ENCODE assay signal across 26 mouse cellular contexts in genomic region chr11:29673359-29673758, GRCm38 (mm10). TPM values are rescaled to one million over a fixed set of nuclear protein-coding genes. Genes with fewer than 3 reads are reported as not detected.
DNase-seq lines count a peak whose midpoint lies in the region; ATAC-seq and TF ChIP-seq lines count a peak whose summit lies in the region.
"Had no signal": no experiment of that assay in that cellular context is flagged by ENCODE, and none has a peak within 500 bp of the region (broad histone marks: within the 10 kb centered on the region; RNA-seq: fewer than 3 reads in every experiment).

No protein-coding gene starts in this region.

- TF ChIP-seq POLR2A in MEL (IDR thresholded peaks at IDR 0.05; ENCODE audit: control insufficient read depth in 1 of 2, insufficient read depth in 1 of 2, low read depth in 1 of 2, low read length in 2 of 2, poor library complexity in 1 of 2) = no peak

- H3K27ac ChIP-seq in heart, embryonic 14.5 days (replicated peaks in 1 of 2; ENCODE audit: control insufficient read depth in 1 of 2, insufficient read depth in 1 of 2, low read depth in 2 of 2, low read length in 2 of 2) = peak overlapping the region; percentile 12 to 50; a peak in 3 of 4 replicates
- no peak overlapping the region for H3K27ac ChIP-seq in left cerebral cortex, adult 2 months
- no peak overlapping the region for H3K27ac ChIP-seq in MEL (ENCODE audit: control insufficient read depth, low read depth, low read length)
- H3K27ac ChIP-seq: embryonic facial prominence, embryonic 10.5 days; gastrocnemius, adult 2 months; limb, embryonic 12.5 days; liver, embryonic 15.5 days; midbrain, embryonic 10.5 days; stomach, embryonic 15.5 days had no signal

- no peak for TF ChIP-seq CTCF in left cerebral cortex, adult 2 months (IDR thresholded peaks at IDR 0.05)
- TF ChIP-seq CTCF in MEL (IDR thresholded peaks at IDR 0.05 in 2 of 3, conservative IDR thresholded peaks at IDR 0.05 in 1 of 3; ENCODE audit: control insufficient read depth in 1 of 3, insufficient read depth in 1 of 3, low read depth in 2 of 3, low read length in 3 of 3, poor library complexity in 1 of 3, severe bottlenecking in 1 of 3) = no peak

- H3K36me3 ChIP-seq in heart, embryonic 14.5 days (ENCODE audit: control insufficient read depth, insufficient read depth, low read length) = no peaks in the 10 kb centered on the region
- 0 out of 4 replicates have a peak, but pooled peaks cover 0 to 2% of the 10 kb centered on the region in 2 experiments for H3K36me3 ChIP-seq in MEL (ENCODE audit: control insufficient read depth in 1 of 2, insufficient read depth in 2 of 2, low read length in 2 of 2)
- H3K36me3 ChIP-seq: embryonic facial prominence, embryonic 10.5 days; limb, embryonic 12.5 days; liver, embryonic 15.5 days; midbrain, embryonic 10.5 days; stomach, embryonic 15.5 days had no signal

- peak; percentile 65 to 79 for TF ChIP-seq EP300 in MEL (IDR thresholded peaks at IDR 0.05; ENCODE audit: low read depth in 1 of 2, low read length in 2 of 2)

- no peak overlapping the region for H3K9ac ChIP-seq in heart, embryonic 14.5 days (ENCODE audit: low read length)
- no peak overlapping the region for H3K9ac ChIP-seq in MEL (ENCODE audit: control insufficient read depth, low read depth, low read length, poor library complexity, severe bottlenecking)
- H3K9ac ChIP-seq: limb, embryonic 12.5 days; liver, embryonic 15.5 days; stomach, embryonic 15.5 days had no signal

- H3K9me3 ChIP-seq in heart, embryonic 14.5 days (ENCODE audit: control insufficient read depth, low read length) = no peaks in the 10 kb centered on the region
- H3K9me3 ChIP-seq in MEL (replicated peaks; ENCODE audit: insufficient read depth, low read length) = no peaks in the 10 kb centered on the region
- H3K9me3 ChIP-seq: limb, embryonic 12.5 days; liver, embryonic 15.5 days; midbrain, embryonic 10.5 days; stomach, embryonic 15.5 days had no signal

- no peak for DNase-seq in heart, adult 11 months
- peak; percentile 7 to 79 for DNase-seq in left cerebral cortex, postnatal 25 days (ENCODE audit: low spot score in 2 of 2)
- no peak for DNase-seq in left cerebral cortex, adult 2 months (ENCODE audit: extremely low spot score in 1 of 2, low spot score in 2 of 2)
- peak; percentile 34 for DNase-seq in MEL (ENCODE audit: low read depth, low spot score)
- DNase-seq in gastrocnemius, postnatal 25 days = no peak
- DNase-seq: adrenal gland, postnatal 36 days; B cell, adult 2 months; cerebellum, adult 11-12 months; cerebellum, postnatal 10 days; gastrocnemius, adult 2 months; heart, postnatal 10 days; kidney, adult 18-20 months; kidney, postnatal 4 days; lung, postnatal 4 days; thymus, adult 2 months; thymus, postnatal 4 days had no signal

- no peak overlapping the region for H3K4me2 ChIP-seq in heart, embryonic 14.5 days (ENCODE audit: low read length)
- H3K4me2 ChIP-seq: limb, embryonic 12.5 days; liver, embryonic 15.5 days; stomach, embryonic 15.5 days had no signal

- no peak overlapping the region for H3K4me3 ChIP-seq in heart, embryonic 14.5 days (ENCODE audit: control insufficient read depth in 1 of 2, insufficient read depth in 1 of 2, low read depth in 1 of 2, low read length in 2 of 2)
- H3K4me3 ChIP-seq in left cerebral cortex, adult 2 months = no peak overlapping the region
- H3K4me3 ChIP-seq in MEL (ENCODE audit: control insufficient read depth in 1 of 2, insufficient read depth in 1 of 2, low read depth in 2 of 2, low read length in 2 of 2) = no peak overlapping the region
- H3K4me3 ChIP-seq: embryonic facial prominence, embryonic 10.5 days; gastrocnemius, adult 2 months; limb, embryonic 12.5 days; liver, embryonic 15.5 days; midbrain, embryonic 10.5 days; myocyte; stomach, embryonic 15.5 days had no signal

- intact Hi-C loops in left cerebral cortex, postnatal 25 days (cut with DNase I) = loop anchor here (2.0 kb wide), 1 partner anchor 19 kb away; the partner anchor contains the start of gene Rtn4
- intact Hi-C loops in left cerebral cortex, adult 2 months (cut with DNase I) = no loop called here

- no peaks in the 10 kb centered on the region; a peak in 2 of 4 replicates for H3K4me1 ChIP-seq in heart, embryonic 14.5 days (ENCODE audit: control insufficient read depth in 2 of 2, insufficient read depth in 2 of 2, low read length in 2 of 2)
- no peaks in the 10 kb centered on the region; a peak in 2 of 4 replicates for H3K4me1 ChIP-seq in MEL (ENCODE audit: control insufficient read depth in 1 of 2, insufficient read depth in 2 of 2, low read length in 2 of 2)
- H3K4me1 ChIP-seq: embryonic facial prominence, embryonic 10.5 days; limb, embryonic 12.5 days; liver, embryonic 15.5 days; midbrain, embryonic 10.5 days; stomach, embryonic 15.5 days had no signal

- 54% methylated on average over 2 of the region's 2 CpGs for WGBS in heart, embryonic 14.5 days

- no peaks in the 10 kb centered on the region for H3K27me3 ChIP-seq in heart, embryonic 14.5 days (ENCODE audit: control insufficient read depth, insufficient read depth, low read length)
- no peaks in the 10 kb centered on the region for H3K27me3 ChIP-seq in MEL (ENCODE audit: control insufficient read depth in 1 of 2, insufficient read depth in 2 of 2, low read length in 2 of 2)
- H3K27me3 ChIP-seq: limb, embryonic 12.5 days; liver, embryonic 15.5 days; stomach, embryonic 15.5 days had no signal

- no peak for TF ChIP-seq RAD21 in MEL (IDR thresholded peaks at IDR 0.05; ENCODE audit: low read depth, low read length)

- no peak for ATAC-seq in heart, embryonic 14.5 days (ENCODE audit: insufficient number of reproducible peaks, insufficient read depth, low FRiP score, low read depth)
- peak; percentile 34; the same call in 1 of the 2 replicates for ATAC-seq in megakaryocyte progenitor cell, adult 5-6 weeks (replicated peaks; ENCODE audit: poor library complexity)
- ATAC-seq: forebrain, embryonic 16.5 days; midbrain, embryonic 16.5 days had no signal

- no peaks in the 10 kb centered on the region for H3K79me2 ChIP-seq in MEL (ENCODE audit: control insufficient read depth, insufficient read depth, low read length, poor library complexity)

TF ChIP-seq in MEL, 35 proteins besides CTCF, POLR2A, EP300 and RAD21:
- TF ChIP-seq GATA1 (IDR thresholded peaks at IDR 0.05; ENCODE audit: low read depth, low read length) (peak; percentile 51; the same call in 1 of the 2 replicates), NELFE (IDR thresholded peaks at IDR 0.05; ENCODE audit: low read depth, low read length) (no peak), RCOR1 (IDR thresholded peaks at IDR 0.05; ENCODE audit: low read depth, low read length) (peak; percentile 77), TCF12 (IDR thresholded peaks at IDR 0.05; ENCODE audit: low read depth, low read length) (peak; percentile 54; the same call in 1 of the 2 replicates), MXI1 (IDR thresholded peaks at IDR 0.05; ENCODE audit: low read depth, low read length) (no peak)

RNA-seq across cellular contexts. Expression of gene Rtn4, which starts 19.4 kb away (rescaled TPM):
- polyA plus RNA-seq in heart, embryonic 14.5 days (2014; fragmentation: Nextera tagmentation; extraction: Ambion mirVana) = 57.1 and 68.3 TPM in 2 replicates
- total RNA-seq in left cerebral cortex, postnatal 25 days (2021) = 100 to 1,000 TPM; 694 to 720 TPM
- total RNA-seq in left cerebral cortex, adult 2 months (2021) = 100 to 1,000 TPM; 607 to 709 TPM
- total RNA-seq in MEL (2012; rRNA removed) = 46.5 and 53.1 TPM in 2 replicates
- polyA plus RNA-seq in MEL (2012; ENCODE audit: insufficient read depth in 1 of 2, insufficient read length in 2 of 2, low read depth in 1 of 2, low replicate concordance in 2 of 2, missing spikeins in 1 of 2) = 100 to 1,000 TPM in 1 of 2 experiments, 10 to 100 TPM in 1; 57.8 to 202 TPM
- 61.2 and 72.2 TPM in 2 replicates for total RNA-seq in megakaryocyte progenitor cell, adult 5-6 weeks (2015)
- total RNA-seq in megakaryocyte progenitor cell, adult 5-6 weeks (2017) = 64.1 and 72.3 TPM in 2 replicates
- total RNA-seq in gastrocnemius, postnatal 25 days (2021) = 100 to 1,000 TPM; 715 to 734 TPM

Comparison
In these comparisons a context has a peak if more than half of its experiments do, and no peak if none do; other contexts are left out.
1. DNase-seq: peak in left cerebral cortex, postnatal 25 days (2 of 2) and MEL (single experiment); none in heart, adult 11 months (single experiment), left cerebral cortex, adult 2 months (0 of 2) and gastrocnemius, postnatal 25 days (single experiment).
2. H3K27ac ChIP-seq: peak in heart, embryonic 14.5 days (2 of 2); none in left cerebral cortex, adult 2 months (single experiment) and MEL (single experiment).
3. RNA of gene Rtn4, which starts 19.4 kb away (total RNA-seq): 715 to 734 TPM in gastrocnemius, postnatal 25 days, 694 to 720 TPM in left cerebral cortex, postnatal 25 days and 607 to 709 TPM in left cerebral cortex, adult 2 months; 61.2 to 72.3 TPM in megakaryocyte progenitor cell, adult 5-6 weeks and 46.5 to 53.1 TPM in MEL; every median in the first group is over 4 times any median in the second.